Mouse (Mus musculus) forebrain, embryonic 13.5 days (tissue): ENCODE results near the gene Rem2. TPM values are rescaled to one million over a fixed set of nuclear protein-coding genes. Genes with fewer than 3 reads are reported as not detected.

Experiments
- ATAC-seq: fragments of 200-750 bp; cut with Nextera tagmentation; 2 replicates; pipeline ENCODE4 v1.8.0; 2017
- H3K27ac ChIP-seq: fragments of 300-500 bp; sonication (generic); 2 replicates; pipeline ENCODE4 v1.5.1; 2015; ENCODE audit warnings: inconsistent platforms, mild to moderate bottlenecking, moderate library complexity
- H3K27me3 ChIP-seq: fragments of 300-500 bp; sonication (generic); 2 replicates; pipeline ENCODE4 v1.6.1; 2015; ENCODE audit warnings: mild to moderate bottlenecking, inconsistent platforms
- H3K36me3 ChIP-seq: fragments of 300-500 bp; sonication (generic); 2 replicates; pipeline ENCODE4 v1.6.1; 2015; ENCODE audit warnings: mild to moderate bottlenecking, inconsistent platforms; ENCODE audit not compliant: poor library complexity, severe bottlenecking
- H3K4me1 ChIP-seq: fragments of 300-500 bp; sonication (generic); 2 replicates; pipeline ENCODE4 v1.6.1; 2015; ENCODE audit warnings: inconsistent platforms
- H3K4me2 ChIP-seq: fragments of 300-500 bp; sonication (generic); 2 replicates; pipeline ENCODE4 v1.6.1; 2015; ENCODE audit warnings: inconsistent platforms, mild to moderate bottlenecking, moderate library complexity
- H3K4me3 ChIP-seq: fragments of 300-500 bp; sonication (generic); 2 replicates; pipeline ENCODE4 v1.5.1; 2015; ENCODE audit warnings: mild to moderate bottlenecking, inconsistent platforms
- H3K9ac ChIP-seq: fragments of 300-500 bp; sonication (generic); 2 replicates; pipeline ENCODE4 v1.6.1; 2015; ENCODE audit warnings: mild to moderate bottlenecking, inconsistent platforms
- H3K9me3 ChIP-seq: fragments of 300-500 bp; sonication (generic); replicated peaks from 2 replicates; pipeline ENCODE4 v1.6.1; 2016; ENCODE audit warnings: inconsistent platforms
- WGBS: fragments of 180-500 bp; shearing (Covaris S2); methylation state at CpG from one replicate; pipeline ENCODE4 v1.1.7; 2015; 5-methylcytosine and 5-hydroxymethylcytosine counted together
- polyA plus RNA-seq: library from polyadenylated mRNA; unstranded; fragments of >200 nt; fragmentation: Nextera tagmentation; extraction: Ambion mirVana; gene quantifications from 2 replicates; pipeline ENCODE4 v1.2.1, GENCODE M21; 2015

Rem2 gene
- polyA plus RNA-seq: 24.2 and 24.4 TPM in 2 replicates

- WGBS: 0% methylated on average over 23 of the region's 23 CpGs
- peaks cover 46% of the 10 kb centered on the region for H3K4me1 ChIP-seq
- ATAC-seq: peak; percentile 93
Observed at GRCm38 (mm10) chr14:54475941-54476844, at the start of gene Rem2. Gene Rem2 (plus strand): TSS chr14:54476100.

GRCm38 (mm10) chr14:54426689-54427398 is 49.1 kb upstream of the Rem2 start, which contains the start of gene Mrpl52:
Gene Mrpl52 (plus strand): TSS chr14:54426909.
- ATAC-seq: peak; percentile 82
- Histone ChIP-seq H3K9me3 (no peaks in the 10 kb centered on the region), H3K4me2 (peak within 1 kb of the TSS; percentile 61), H3K4me3 (peak within 1 kb of the TSS; percentile 80), H3K9ac (peak within 1 kb of the TSS; percentile 90), H3K27me3 (no peaks in the 10 kb centered on the region), H3K36me3 (peaks cover 14% of the 10 kb centered on the region), H3K4me1 (peaks cover 43% of the 10 kb centered on the region), H3K27ac (peak within 1 kb of the TSS; percentile 89)
- under 1% methylated on average over 48 of the region's 48 CpGs for WGBS

More at GRCm38 (mm10) chr14:54475941-54476844, at the start of gene Rem2:
- Histone ChIP-seq H3K4me2 (peak within 1 kb of the TSS; percentile 81), H3K27ac (peak within 1 kb of the TSS; percentile 81), H3K9me3 (no peaks in the 10 kb centered on the region), H3K27me3 (peaks cover 37% of the 10 kb centered on the region), H3K4me3 (peak within 1 kb of the TSS; percentile 53), H3K36me3 (0 out of 2 replicates have a peak, but pooled peaks cover 6% of the 10 kb centered on the region), H3K9ac (peak within 1 kb of the TSS; percentile 78)

- Histone ChIP-seq H3K4me1 (peaks cover 52% of the 10 kb centered on the region), H3K9ac (0 out of 2 replicates have a peak overlapping the region, but pooled peaks have one; percentile 90), H3K27ac (no peak overlapping the region), H3K27me3 (no peaks in the 10 kb centered on the region), H3K9me3 (no peaks in the 10 kb centered on the region), H3K4me3 (peak overlapping the region; percentile 80), H3K36me3 (peaks cover 14% of the 10 kb centered on the region), H3K4me2 (peak overlapping the region; percentile 61)
- no peak for ATAC-seq
- 94% methylated on average over 7 of the region's 7 CpGs for WGBS
Observed at GRCm38 (mm10) chr14:54427696-54428095, 48.2 kb upstream of the Rem2 start.

GRCm38 (mm10) chr14:54428421-54428820 is 47.5 kb upstream of the Rem2 start:
- 91% methylated on average over 5 of the region's 5 CpGs for WGBS
- no peak overlapping the region for H3K4me2 ChIP-seq
- no peaks in the 10 kb centered on the region for H3K9me3 ChIP-seq
- H3K36me3 ChIP-seq: peaks cover 14% of the 10 kb centered on the region
- no peak for ATAC-seq
- peaks cover 59% of the 10 kb centered on the region for H3K4me1 ChIP-seq
- no peak overlapping the region for H3K4me3 ChIP-seq
- no peak overlapping the region for H3K27ac ChIP-seq
- H3K9ac ChIP-seq: no peak overlapping the region
- H3K27me3 ChIP-seq: no peaks in the 10 kb centered on the region

GRCm38 (mm10) chr14:54429332-54430093 is 46.4 kb upstream of the Rem2 start:
- no peak for ATAC-seq
- H3K4me2 ChIP-seq: peak overlapping the region; percentile 74
- peaks cover 14% of the 10 kb centered on the region for H3K36me3 ChIP-seq
- H3K4me1 ChIP-seq: peaks cover 70% of the 10 kb centered on the region
- no peaks in the 10 kb centered on the region for H3K9me3 ChIP-seq
- peak overlapping the region; percentile 1; the same call in 1 of the 2 replicates for H3K4me3 ChIP-seq
- 66% methylated on average over 7 of the region's 7 CpGs for WGBS
- peak overlapping the region; percentile 86 for H3K9ac ChIP-seq
- H3K27ac ChIP-seq: peak overlapping the region; percentile 92
- no peaks in the 10 kb centered on the region for H3K27me3 ChIP-seq

GRCm38 (mm10) chr14:54430406-54431145 is 45.3 kb upstream of the Rem2 start:
- Histone ChIP-seq H3K27me3 (no peaks in the 10 kb centered on the region), H3K27ac (peak overlapping the region; percentile 92), H3K9ac (peak overlapping the region; percentile 86), H3K4me2 (peak overlapping the region; percentile 74), H3K4me1 (peaks cover 73% of the 10 kb centered on the region), H3K4me3 (peak overlapping the region; percentile 55), H3K36me3 (peaks cover 19% of the 10 kb centered on the region), H3K9me3 (no peaks in the 10 kb centered on the region)
- ATAC-seq: no peak
- 5% methylated on average over 18 of the region's 18 CpGs for WGBS

- peak within 1 kb of the TSS; percentile 74 for H3K4me2 ChIP-seq
- peak within 1 kb of the TSS; percentile 55 for H3K4me3 ChIP-seq
- peak within 1 kb of the TSS; percentile 86 for H3K9ac ChIP-seq
- ATAC-seq: peak; percentile 39
- H3K36me3 ChIP-seq: peaks cover 27% of the 10 kb centered on the region
- no peaks in the 10 kb centered on the region for H3K9me3 ChIP-seq
- WGBS: 2% methylated on average over 26 of the region's 49 CpGs
- H3K27ac ChIP-seq: peak within 1 kb of the TSS; percentile 92
- H3K4me1 ChIP-seq: peaks cover 70% of the 10 kb centered on the region
- H3K27me3 ChIP-seq: no peaks in the 10 kb centered on the region
Observed at GRCm38 (mm10) chr14:54431334-54432077, 44.4 kb upstream of the Rem2 start, which contains the start of gene Mmp14. Gene Mmp14 (plus strand): TSS chr14:54431612.

- ATAC-seq: peak; percentile 50
- Histone ChIP-seq H3K4me3 (peak overlapping the region; percentile 55), H3K36me3 (peaks cover 29% of the 10 kb centered on the region), H3K9ac (peak overlapping the region; percentile 86), H3K27me3 (no peaks in the 10 kb centered on the region), H3K4me1 (peaks cover 69% of the 10 kb centered on the region), H3K27ac (peak overlapping the region; percentile 92), H3K4me2 (peak overlapping the region; percentile 74), H3K9me3 (no peaks in the 10 kb centered on the region)
- WGBS: 3% methylated on average over 54 of the region's 54 CpGs
Observed at GRCm38 (mm10) chr14:54432078-54432836, 43.6 kb upstream of the Rem2 start.

GRCm38 (mm10) chr14:54432837-54433830 is 42.8 kb upstream of the Rem2 start:
- H3K27ac ChIP-seq: peak overlapping the region; percentile 92
- ATAC-seq: peak; percentile 25
- H3K4me3 ChIP-seq: peak overlapping the region; percentile 55
- peak overlapping the region; percentile 86 for H3K9ac ChIP-seq
- H3K36me3 ChIP-seq: peaks cover 35% of the 10 kb centered on the region
- peak overlapping the region; percentile 74 for H3K4me2 ChIP-seq
- H3K4me1 ChIP-seq: peaks cover 60% of the 10 kb centered on the region
- H3K9me3 ChIP-seq: no peaks in the 10 kb centered on the region
- H3K27me3 ChIP-seq: no peaks in the 10 kb centered on the region
- 45% methylated on average over 17 of the region's 17 CpGs for WGBS
